Mouse (Mus musculus) spleen, adult 2 months (tissue): ENCODE results near the gene Endou. TPM values are rescaled to one million over a fixed set of nuclear protein-coding genes. Genes with fewer than 3 reads are reported as not detected.
A peak's percentile ranks its signal among the peaks of the same experiment; 100 is the strongest.

Source experiments
- DNase-seq, 2 experiments: peaks; one replicate each; pipeline versions ENCODE4 v3.0.0 to v3.0.0-alpha.2; 2012 to 2021; ENCODE audit warnings: low spot score in 2 of 2, low read depth in 1 of 2
- H3K27ac ChIP-seq: fragments of 200-500 bp; 2 replicates; pipeline ENCODE4 v1.5.1; 2012; ENCODE audit warnings: low read length, inconsistent platforms; ENCODE audit not compliant: insufficient read depth
- H3K27me3 ChIP-seq: fragments of 200-500 bp; 2 replicates; pipeline ENCODE4 v1.6.1; 2012; ENCODE audit warnings: mild to moderate bottlenecking, moderate library complexity, low read length, inconsistent platforms; ENCODE audit not compliant: control insufficient read depth, insufficient read depth
- H3K36me3 ChIP-seq: fragments of 200-500 bp; 2 replicates; pipeline ENCODE4 v1.6.1; 2012; ENCODE audit warnings: mild to moderate bottlenecking, low read length, inconsistent platforms; ENCODE audit not compliant: control insufficient read depth, insufficient read depth
- H3K4me1 ChIP-seq: fragments of 200-500 bp; 2 replicates; pipeline ENCODE4 v1.6.1; 2011; ENCODE audit warnings: inconsistent platforms; ENCODE audit not compliant: control insufficient read depth, insufficient read depth, insufficient read length
- H3K4me3 ChIP-seq: fragments of 200-500 bp; 2 replicates; pipeline ENCODE4 v1.5.1; 2011; ENCODE audit warnings: mild to moderate bottlenecking, inconsistent platforms; ENCODE audit not compliant: insufficient read depth, insufficient read length; ENCODE audit errors: extremely low read depth
- CTCF ChIP-seq: fragments of 200-500 bp; IDR thresholded peaks from 2 replicates; pipeline ENCODE4 v1.5.1; 2011; ENCODE audit warnings: mild to moderate bottlenecking, inconsistent platforms; ENCODE audit not compliant: insufficient read depth, insufficient read length, insufficient replicate concordance; ENCODE audit errors: extremely low read depth
- POLR2A ChIP-seq: fragments of 200-500 bp; IDR thresholded peaks from 2 replicates; pipeline ENCODE4 v1.6.1; 2011; ENCODE audit warnings: low read depth, low read length, inconsistent platforms
- WGBS: fragments of 180-500 bp; shearing (Covaris S2); methylation state at CpG from one replicate; pipeline ENCODE4 v1.1.7; 2018; 5-methylcytosine and 5-hydroxymethylcytosine counted together
- polyA plus RNA-seq: library from polyadenylated mRNA; depleted of rRNA; stranded (reverse); fragments of >200 nt; gene quantifications from 2 replicates; pipeline ENCODE4 v1.2.3, GENCODE M21; 2012; rRNA removed

The Endou gene
- polyA plus RNA-seq = 3.0 and 4.1 TPM in 2 replicates

- Histone ChIP-seq H3K27ac (no peak within 1 kb of the TSS), H3K36me3 (no peaks in the 10 kb centered on the region), H3K4me1 (peaks cover 21% of the 10 kb centered on the region; the same call in 1 of the 2 replicates), H3K27me3 (no peaks in the 10 kb centered on the region), H3K4me3 (no peak within 1 kb of the TSS)
- TF ChIP-seq CTCF = no peak
- WGBS = 41% methylated on average over 8 of the region's 8 CpGs
- no peak for DNase-seq
Observed at GRCm38 (mm10) chr15:97731111-97731510, at the start of gene Endou. Endou (minus strand) TSS chr15:97731339.

- DNase-seq = no peak
- Histone ChIP-seq H3K4me3 (no peak overlapping the region), H3K36me3 (no peaks in the 10 kb centered on the region), H3K4me1 (peaks cover 7% of the 10 kb centered on the region; the same call in 1 of the 2 replicates), H3K27me3 (no peaks in the 10 kb centered on the region), H3K27ac (no peak overlapping the region; the same call in 1 of the 2 replicates)
- 50% methylated on average over 12 of the region's 12 CpGs for WGBS
- TF ChIP-seq CTCF (no peak), POLR2A (no peak)
Observed at GRCm38 (mm10) chr15:97780611-97781031, 49.5 kb upstream of the Endou start.

GRCm38 (mm10) chr15:97779576-97779975, 48.4 kb upstream of the Endou start:
- no peak for TF ChIP-seq POLR2A
- TF ChIP-seq CTCF = no peak
- H3K4me1 ChIP-seq = peaks cover 4% of the 10 kb centered on the region; the same call in 1 of the 2 replicates
- H3K27ac ChIP-seq = no peak overlapping the region
- no peak overlapping the region for H3K4me3 ChIP-seq
- DNase-seq = no peak
- H3K36me3 ChIP-seq = no peaks in the 10 kb centered on the region
- no peaks in the 10 kb centered on the region for H3K27me3 ChIP-seq
- WGBS = 86% methylated on average over 1 of the region's 1 CpGs

GRCm38 (mm10) chr15:97778311-97779098, 47.4 kb upstream of the Endou start, which contains the start of gene Slc48a1:
Slc48a1 (plus strand) TSS chr15:97778520.
- Histone ChIP-seq H3K36me3 (no peaks in the 10 kb centered on the region), H3K27me3 (no peaks in the 10 kb centered on the region), H3K27ac (0 out of 2 replicates have a peak within 1 kb of the TSS, but pooled peaks have one; percentile 25), H3K4me3 (no peak within 1 kb of the TSS), H3K4me1 (peaks cover 4% of the 10 kb centered on the region; the same call in 1 of the 2 replicates)
- 86% methylated on average over 8 of the region's 8 CpGs for WGBS
- TF ChIP-seq POLR2A (no peak), CTCF (no peak)
- no peak for DNase-seq

GRCm38 (mm10) chr15:97776919-97777318, 45.8 kb upstream of the Endou start:
- 86% methylated on average over 6 of the region's 6 CpGs for WGBS
- no peak for TF ChIP-seq POLR2A
- TF ChIP-seq CTCF = no peak
- Histone ChIP-seq H3K4me1 (peaks cover 2% of the 10 kb centered on the region; the same call in 1 of the 2 replicates), H3K4me3 (no peak overlapping the region), H3K27ac (no peak overlapping the region), H3K27me3 (no peaks in the 10 kb centered on the region), H3K36me3 (no peaks in the 10 kb centered on the region)
- no peak for DNase-seq

GRCm38 (mm10) chr15:97776514-97776913, 45.4 kb upstream of the Endou start:
- 12% methylated on average over 8 of the region's 8 CpGs for WGBS
- DNase-seq = peak in 1 of 2 experiments; percentile 79
- no peak overlapping the region for H3K27ac ChIP-seq
- H3K27me3 ChIP-seq = no peaks in the 10 kb centered on the region
- no peak overlapping the region for H3K4me3 ChIP-seq
- no peaks in the 10 kb centered on the region for H3K36me3 ChIP-seq
- TF ChIP-seq POLR2A (no peak), CTCF (peak; percentile 80; the same call in 1 of the 2 replicates)
- peaks cover 2% of the 10 kb centered on the region; the same call in 1 of the 2 replicates for H3K4me1 ChIP-seq

- TF ChIP-seq CTCF (no peak), POLR2A (no peak)
- Histone ChIP-seq H3K4me3 (no peak overlapping the region), H3K27ac (peak overlapping the region; percentile 33; the same call in 1 of the 2 replicates), H3K36me3 (no peaks in the 10 kb centered on the region), H3K4me1 (no peaks in the 10 kb centered on the region), H3K27me3 (no peaks in the 10 kb centered on the region)
- no peak for DNase-seq
- WGBS = 56% methylated on average over 5 of the region's 5 CpGs
Observed at GRCm38 (mm10) chr15:97773961-97774370, 42.8 kb upstream of the Endou start.
